Mouse (Mus musculus): ENCODE results near the gene Fgfr2. TPM values are rescaled to one million over a fixed set of nuclear protein-coding genes. Genes with fewer than 3 reads are reported as not detected.

The Fgfr2 gene
- total and polyA plus RNA-seq, 2 experiments from 2014 or later: 17.1 to 47.6 TPM

DNA sequence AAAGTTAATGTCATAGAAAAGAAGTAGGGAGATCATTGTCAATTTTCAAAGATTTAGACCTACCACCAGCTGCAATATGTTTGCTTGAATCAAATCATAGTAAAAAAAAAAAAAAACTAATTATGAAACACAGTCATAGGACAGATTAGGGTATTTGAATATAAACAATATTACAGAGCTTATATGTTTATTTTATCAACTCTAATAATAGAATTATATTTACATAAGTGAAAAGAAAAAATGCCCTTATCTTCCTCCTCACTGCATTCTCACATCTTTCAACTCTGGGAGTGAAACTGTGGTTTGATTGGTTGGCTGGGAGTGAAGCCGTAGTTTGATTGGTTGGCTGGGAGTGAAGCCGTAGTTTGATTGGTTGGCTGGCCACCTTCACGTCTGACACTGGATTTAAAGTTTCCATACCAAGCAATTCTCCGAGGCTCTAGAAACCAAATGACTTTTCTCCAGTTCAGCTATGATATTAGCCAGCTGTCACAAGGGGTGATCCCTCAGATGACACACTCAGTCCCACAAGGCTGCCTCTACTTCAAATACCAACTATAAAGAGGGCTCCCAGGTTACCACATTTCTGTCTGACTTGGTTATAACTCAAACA lies 941.5 kb downstream of the Fgfr2 start:
- ATAC-seq (no peak), DNase-seq (no peak)
- Histone ChIP-seq H3K4me2 (ENCODE audit: low read depth) (no peak overlapping the region), H3K4me1 (ENCODE audit: insufficient read depth) (no peaks in the 10 kb centered on the region), H3K4me3 (ENCODE audit: low read depth, low read length) (no peak overlapping the region), H3K9me3 (ENCODE audit: low read length) (no peaks in the 10 kb centered on the region), H3K27ac (ENCODE audit: low read depth, low read length) (no peak overlapping the region), H3K9ac (no peak overlapping the region), H3K36me3 (ENCODE audit: insufficient read depth) (no peaks in the 10 kb centered on the region), H3K27me3 (ENCODE audit: insufficient read depth, low read length) (no peaks in the 10 kb centered on the region)
- TF ChIP-seq CTCF (IDR thresholded peaks at IDR 0.05; ENCODE audit: low read depth): no peak
- WGBS: 94% methylated on average over 4 of the region's 4 CpGs

DNA sequence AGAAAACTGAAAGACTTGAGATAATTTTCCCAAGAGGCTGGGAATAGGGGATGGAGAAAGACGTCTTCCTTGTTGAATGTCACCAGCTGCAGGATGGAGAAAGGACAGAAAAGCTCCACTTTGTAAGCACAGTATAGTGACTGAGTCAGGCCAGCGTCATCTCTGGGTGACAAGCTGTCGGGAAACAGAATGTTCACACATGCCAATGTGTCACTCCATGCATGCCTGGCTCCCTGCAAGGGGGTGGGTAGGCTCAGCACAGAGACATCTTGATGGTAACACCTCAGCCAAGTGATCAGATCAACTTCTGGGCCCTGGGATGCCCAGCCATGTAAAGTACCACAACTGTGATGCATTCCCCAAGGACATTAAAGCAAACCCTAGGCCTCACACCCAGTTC lies 942.1 kb downstream of the Fgfr2 start:
- Histone ChIP-seq H3K36me3 (ENCODE audit: insufficient read depth) (no peaks in the 10 kb centered on the region), H3K9me3 (ENCODE audit: low read length) (no peaks in the 10 kb centered on the region), H3K27ac (ENCODE audit: low read depth, low read length) (no peak overlapping the region), H3K27me3 (ENCODE audit: insufficient read depth, low read length) (no peaks in the 10 kb centered on the region), H3K4me1 (ENCODE audit: insufficient read depth) (no peaks in the 10 kb centered on the region), H3K4me3 (ENCODE audit: low read depth, low read length) (no peak overlapping the region), H3K4me2 (ENCODE audit: low read depth) (no peak overlapping the region), H3K9ac (no peak overlapping the region)
- WGBS: 60% methylated on average over 3 of the region's 3 CpGs
- ATAC-seq: peak; percentile 60; the same call in 1 of the 2 replicates
- no peak for TF ChIP-seq CTCF (IDR thresholded peaks at IDR 0.05; ENCODE audit: low read depth)
- DNase-seq: no peak

DNA sequence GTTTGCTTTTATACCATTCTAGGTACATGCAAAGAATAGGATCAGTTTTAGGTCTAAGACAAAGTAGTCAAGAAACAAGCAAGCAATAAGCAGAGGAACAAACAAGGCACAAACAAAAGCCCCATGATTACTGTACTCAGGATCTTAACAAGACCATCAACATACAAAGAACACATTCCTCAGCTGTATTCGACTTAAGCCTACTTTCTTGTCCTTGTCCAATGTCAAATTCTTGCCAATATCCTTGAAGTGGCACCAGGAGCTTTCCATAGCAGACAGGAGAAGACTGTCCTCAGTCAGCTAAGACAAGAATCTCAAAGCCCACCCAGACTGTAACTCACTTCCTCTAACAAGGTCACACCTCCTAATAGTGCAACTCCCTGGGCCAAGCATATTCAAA lies 944.1 kb downstream of the Fgfr2 start:
- Histone ChIP-seq H3K36me3 (ENCODE audit: insufficient read depth) (no peaks in the 10 kb centered on the region), H3K9me3 (ENCODE audit: low read length) (no peaks in the 10 kb centered on the region), H3K9ac (no peak overlapping the region), H3K27me3 (ENCODE audit: insufficient read depth, low read length) (no peaks in the 10 kb centered on the region), H3K4me2 (ENCODE audit: low read depth) (no peak overlapping the region), H3K4me1 (ENCODE audit: insufficient read depth) (peaks cover 6% of the 10 kb centered on the region; the same call in 1 of the 2 replicates), H3K4me3 (ENCODE audit: low read depth, low read length) (no peak overlapping the region), H3K27ac (ENCODE audit: low read depth, low read length) (no peak overlapping the region)
- 39% methylated on average over 1 of the region's 1 CpGs for WGBS
- no peak for TF ChIP-seq CTCF (IDR thresholded peaks at IDR 0.05; ENCODE audit: low read depth)
- no peak for ATAC-seq
- DNase-seq: no peak

DNA sequence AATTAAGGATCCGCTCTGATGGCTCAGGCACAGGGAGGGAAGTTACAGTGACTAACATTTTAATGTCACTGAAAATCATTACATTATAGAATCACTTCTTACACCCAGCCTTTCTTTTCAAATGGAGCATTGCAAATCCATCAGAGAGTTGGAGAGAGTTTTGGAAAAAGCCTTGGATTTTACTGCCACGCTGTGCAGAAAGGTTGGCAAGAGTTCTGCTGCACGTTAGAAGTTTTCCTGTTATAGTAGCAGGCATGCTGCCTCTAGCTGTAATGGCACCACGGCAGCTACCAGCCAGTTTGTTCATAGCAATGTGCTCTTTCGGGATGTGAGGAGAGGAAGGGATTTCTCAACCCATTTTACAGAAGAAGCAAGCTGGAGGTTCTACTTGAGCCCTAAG lies 948.4 kb downstream of the Fgfr2 start:
- no peaks in the 10 kb centered on the region for H3K27me3 ChIP-seq (ENCODE audit: insufficient read depth, low read length)
- 53% methylated on average over 5 of the region's 5 CpGs for WGBS
- no peak overlapping the region for H3K4me3 ChIP-seq (ENCODE audit: low read depth, low read length)
- DNase-seq: peak; percentile 63
- no peak overlapping the region for H3K4me2 ChIP-seq (ENCODE audit: low read depth)
- peak overlapping the region; percentile 31 for H3K27ac ChIP-seq (ENCODE audit: low read depth, low read length)
- H3K36me3 ChIP-seq (ENCODE audit: insufficient read depth): no peaks in the 10 kb centered on the region
- ATAC-seq: 0 out of 2 replicates have a peak, but pooled peaks have one; percentile 20
- no peak overlapping the region for H3K9ac ChIP-seq
- H3K9me3 ChIP-seq (ENCODE audit: low read length): no peaks in the 10 kb centered on the region
- no peak for TF ChIP-seq CTCF (IDR thresholded peaks at IDR 0.05; ENCODE audit: low read depth)
- peaks cover 21% of the 10 kb centered on the region for H3K4me1 ChIP-seq (ENCODE audit: insufficient read depth)

DNA sequence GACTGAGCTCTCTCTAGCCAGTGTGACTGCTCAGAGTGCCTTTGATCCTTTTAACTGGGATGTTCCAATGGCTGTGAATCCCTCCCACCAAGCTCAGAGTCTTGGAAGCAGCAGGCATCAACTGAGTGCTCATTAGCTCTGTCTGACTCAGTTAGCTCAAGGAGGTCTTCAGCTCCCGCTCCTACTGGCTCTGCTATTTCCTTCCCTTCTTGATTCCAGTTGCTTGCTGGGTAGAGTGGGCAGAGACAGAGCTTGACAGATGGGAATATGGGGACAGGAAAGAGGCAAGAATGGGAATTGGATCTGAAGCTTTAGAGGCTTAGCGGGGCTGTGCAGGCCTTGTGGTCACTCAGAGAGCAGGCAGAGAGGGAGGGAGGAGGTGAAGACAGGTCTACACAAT lies 948.9 kb downstream of the Fgfr2 start:
- no peak for DNase-seq
- no peak for TF ChIP-seq CTCF (IDR thresholded peaks at IDR 0.05; ENCODE audit: low read depth)
- Histone ChIP-seq H3K9ac (no peak overlapping the region), H3K27ac (ENCODE audit: low read depth, low read length) (peak overlapping the region; percentile 31), H3K4me2 (ENCODE audit: low read depth) (no peak overlapping the region), H3K4me1 (ENCODE audit: insufficient read depth) (peaks cover 21% of the 10 kb centered on the region), H3K9me3 (ENCODE audit: low read length) (no peaks in the 10 kb centered on the region), H3K36me3 (ENCODE audit: insufficient read depth) (no peaks in the 10 kb centered on the region), H3K27me3 (ENCODE audit: insufficient read depth, low read length) (no peaks in the 10 kb centered on the region), H3K4me3 (ENCODE audit: low read depth, low read length) (no peak overlapping the region)
- 43% methylated on average over 2 of the region's 2 CpGs for WGBS
- ATAC-seq: peak; percentile 40

DNA sequence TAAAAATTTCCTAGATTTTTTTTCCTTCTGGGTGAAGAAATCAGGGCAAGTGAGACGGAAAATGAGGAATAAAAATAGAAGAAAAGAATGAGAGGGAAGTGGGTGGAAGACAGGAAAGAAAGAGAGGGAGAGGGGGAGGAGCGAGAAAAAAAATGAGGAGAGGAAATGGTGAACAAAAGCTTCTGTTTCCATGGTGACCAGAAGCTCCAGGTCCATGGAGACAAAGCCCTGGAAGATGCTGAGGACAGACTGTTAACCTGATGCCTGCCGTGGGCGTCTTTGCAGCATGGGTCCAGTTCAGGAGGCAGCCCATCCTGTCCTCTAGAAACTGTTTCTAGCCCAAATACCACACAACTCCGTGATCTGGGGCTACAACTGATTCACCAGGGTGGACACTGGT lies 950.9 kb downstream of the Fgfr2 start:
- 27% methylated on average over 5 of the region's 5 CpGs for WGBS
- peak; percentile 48 for DNase-seq
- peak; percentile 64; the same call in 1 of the 2 replicates for ATAC-seq

DNA sequence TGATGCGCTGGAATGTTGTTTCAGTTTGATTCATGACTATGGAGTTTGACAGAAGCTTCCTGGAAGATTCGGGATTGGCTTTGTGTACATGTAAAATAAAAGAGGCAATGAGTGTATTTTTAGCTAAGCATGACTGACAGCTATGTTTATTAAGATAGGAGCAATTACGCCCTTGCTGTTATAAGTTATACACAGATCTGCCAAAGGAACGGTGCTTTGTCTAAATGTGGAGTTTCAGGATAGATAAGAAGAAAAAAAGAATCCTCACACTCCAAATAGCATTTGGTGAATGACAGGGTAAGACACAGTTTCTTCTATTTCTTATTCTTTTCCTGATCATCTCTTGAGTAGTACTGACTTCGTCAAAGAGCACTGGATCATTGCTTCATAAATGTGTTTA lies 951.4 kb downstream of the Fgfr2 start:
- no peak for TF ChIP-seq CTCF (IDR thresholded peaks at IDR 0.05; ENCODE audit: low read depth)
- 43% methylated on average over 5 of the region's 5 CpGs for WGBS

More for the DNA sequence above, 950.9 kb downstream of the Fgfr2 start:
- peak overlapping the region; percentile 69 for H3K27ac ChIP-seq (ENCODE audit: low read depth, low read length)
- no peaks in the 10 kb centered on the region for H3K36me3 ChIP-seq (ENCODE audit: insufficient read depth)
- no peak for TF ChIP-seq CTCF (IDR thresholded peaks at IDR 0.05; ENCODE audit: low read depth)
- no peak overlapping the region for H3K9ac ChIP-seq
- no peak overlapping the region for H3K4me3 ChIP-seq (ENCODE audit: low read depth, low read length)
- no peaks in the 10 kb centered on the region for H3K9me3 ChIP-seq (ENCODE audit: low read length)
- no peaks in the 10 kb centered on the region for H3K27me3 ChIP-seq (ENCODE audit: insufficient read depth, low read length)
- H3K4me2 ChIP-seq (ENCODE audit: low read depth): no peak overlapping the region
- H3K4me1 ChIP-seq (ENCODE audit: insufficient read depth): peaks cover 21% of the 10 kb centered on the region

More for the DNA sequence above, 951.4 kb downstream of the Fgfr2 start:
- peaks cover 21% of the 10 kb centered on the region for H3K4me1 ChIP-seq (ENCODE audit: insufficient read depth)
- H3K4me2 ChIP-seq (ENCODE audit: low read depth): no peak overlapping the region
- H3K9me3 ChIP-seq (ENCODE audit: low read length): no peaks in the 10 kb centered on the region
- no peaks in the 10 kb centered on the region for H3K36me3 ChIP-seq (ENCODE audit: insufficient read depth)
- H3K27me3 ChIP-seq (ENCODE audit: insufficient read depth, low read length): no peaks in the 10 kb centered on the region
- peak; percentile 53 for ATAC-seq
- DNase-seq: peak; percentile 51
- peak overlapping the region; percentile 69 for H3K27ac ChIP-seq (ENCODE audit: low read depth, low read length)
- no peak overlapping the region for H3K4me3 ChIP-seq (ENCODE audit: low read depth, low read length)
- no peak overlapping the region for H3K9ac ChIP-seq

Measured in forebrain, postnatal 0 days (tissue).